Mouse (Mus musculus) midbrain, embryonic 12.5 days (tissue): ENCODE measurements around the gene AU022751. TPM values are rescaled to one million over a fixed set of nuclear protein-coding genes. Genes with fewer than 3 reads are reported as not detected.
"Not testable (repeated sequence)": the region's sequence is repeated elsewhere in the genome, so short reads cannot be mapped to it uniquely, and the experiment has no call there.

Experiments used
- ATAC-seq: fragments of 200-750 bp; cut with Nextera tagmentation; 2 replicates; pipeline ENCODE4 v1.8.0; 2017; ENCODE audit warnings: low read depth, moderate TSS enrichment, moderate library complexity; ENCODE audit not compliant: low FRiP score
- H3K27ac ChIP-seq: fragments of 300-500 bp; sonication (generic); replicated peaks from 2 replicates; pipeline ENCODE4 v1.5.1; 2016; ENCODE audit warnings: mild to moderate bottlenecking
- H3K27me3 ChIP-seq: fragments of 300-500 bp; sonication (generic); 2 replicates; pipeline ENCODE4 v1.6.1; 2016; ENCODE audit warnings: mild to moderate bottlenecking
- H3K36me3 ChIP-seq: fragments of 300-500 bp; sonication (generic); 2 replicates; pipeline ENCODE4 v1.6.1; 2016
- H3K4me1 ChIP-seq: fragments of 300-500 bp; sonication (generic); 2 replicates; pipeline ENCODE4 v1.6.1; 2016
- H3K4me2 ChIP-seq: fragments of 300-500 bp; sonication (generic); replicated peaks from 2 replicates; pipeline ENCODE4 v1.6.1; 2016; ENCODE audit warnings: mild to moderate bottlenecking, moderate library complexity
- H3K4me3 ChIP-seq: fragments of 300-500 bp; sonication (generic); 2 replicates; pipeline ENCODE4 v1.5.1; 2016; ENCODE audit warnings: mild to moderate bottlenecking
- H3K9ac ChIP-seq: fragments of 300-500 bp; sonication (generic); replicated peaks from 2 replicates; pipeline ENCODE4 v1.6.1; 2016; ENCODE audit warnings: mild to moderate bottlenecking, moderate library complexity
- H3K9me3 ChIP-seq: fragments of 300-500 bp; sonication (generic); 2 replicates; pipeline ENCODE4 v1.6.1; 2016; ENCODE audit warnings: mild to moderate bottlenecking
- WGBS: fragments of 180-500 bp; shearing (Covaris S2); methylation state at CpG from one replicate; pipeline ENCODE4 v1.1.7; 2016; 5-methylcytosine and 5-hydroxymethylcytosine counted together
- microRNA-seq: library from miRNA; unstranded; fragments of <30 nt; microRNA quantifications from one replicate; pipeline ENCODE4, GENCODE M21; 2017
- polyA plus RNA-seq: library from polyadenylated mRNA; unstranded; fragments of >200 nt; fragmentation: Nextera tagmentation; extraction: Ambion mirVana; gene quantifications from 2 replicates; pipeline ENCODE4 v1.2.1, GENCODE M21; 2016

The AU022751 gene
- not detected in 2 replicates for polyA plus RNA-seq

- 87% methylated on average over 39 of the region's 39 CpGs for WGBS
- H3K4me3 ChIP-seq: no peak within 1 kb of the TSS
- H3K36me3 ChIP-seq: peaks cover 2% of the 10 kb centered on the region; the same call in 1 of the 2 replicates
- peaks cover 19% of the 10 kb centered on the region for H3K9me3 ChIP-seq
- no peak for ATAC-seq
- no peaks in the 10 kb centered on the region for H3K27me3 ChIP-seq
- H3K27ac ChIP-seq: no peak within 1 kb of the TSS
- no peak within 1 kb of the TSS for H3K4me2 ChIP-seq
- H3K4me1 ChIP-seq: no peaks in the 10 kb centered on the region
- no peak within 1 kb of the TSS for H3K9ac ChIP-seq
These were observed at the start of gene AU022751 for GRCm38 (mm10) chrX:6082954-6083680. AU022751 (minus strand) TSS chrX:6083419.

GRCm38 (mm10) chrX:6091996-6092757 is 9.0 kb upstream of the AU022751 start:
- H3K4me2 ChIP-seq: peak overlapping the region; percentile 51
- peak; percentile 98 for ATAC-seq
- no peaks in the 10 kb centered on the region for H3K9me3 ChIP-seq
- no peaks in the 10 kb centered on the region for H3K4me1 ChIP-seq
- 12% methylated on average over 30 of the region's 30 CpGs for WGBS
- no peaks in the 10 kb centered on the region for H3K36me3 ChIP-seq
- H3K27me3 ChIP-seq: no peaks in the 10 kb centered on the region
- peak overlapping the region; percentile 31 for H3K27ac ChIP-seq
- peak overlapping the region; percentile 41 for H3K9ac ChIP-seq
- peak overlapping the region; percentile 48 for H3K4me3 ChIP-seq

GRCm38 (mm10) chrX:6091547-6091946 is 8.3 kb upstream of the AU022751 start:
- no peaks in the 10 kb centered on the region for H3K27me3 ChIP-seq
- peak overlapping the region; percentile 48 for H3K4me3 ChIP-seq
- H3K9me3 ChIP-seq: no peaks in the 10 kb centered on the region
- H3K27ac ChIP-seq: peak overlapping the region; percentile 31
- no peaks in the 10 kb centered on the region for H3K4me1 ChIP-seq
- peak; percentile 47; the same call in 1 of the 2 replicates for ATAC-seq
- H3K9ac ChIP-seq: peak overlapping the region; percentile 41
- no peaks in the 10 kb centered on the region for H3K36me3 ChIP-seq
- peak overlapping the region; percentile 51 for H3K4me2 ChIP-seq
- WGBS: 23% methylated on average over 12 of the region's 12 CpGs

GRCm38 (mm10) chrX:6061563-6061962 is 21.7 kb downstream of the AU022751 start:
- no peak overlapping the region for H3K4me2 ChIP-seq
- H3K27me3 ChIP-seq: no peaks in the 10 kb centered on the region
- no peaks in the 10 kb centered on the region for H3K9me3 ChIP-seq
- H3K4me3 ChIP-seq: no peak overlapping the region
- WGBS: 94% methylated on average over 1 of the region's 1 CpGs
- H3K27ac ChIP-seq: no peak overlapping the region
- no peak overlapping the region for H3K9ac ChIP-seq
- H3K4me1 ChIP-seq: no peaks in the 10 kb centered on the region
- H3K36me3 ChIP-seq: no peaks in the 10 kb centered on the region
- ATAC-seq: no peak

- Histone ChIP-seq H3K4me3 (peak overlapping the region; percentile 42), H3K27ac (peak overlapping the region; percentile 56; the same call in 1 of the 2 replicates), H3K4me2 (peak overlapping the region; percentile 49)
- H3K9ac ChIP-seq, H3K27me3 ChIP-seq, H3K9me3 ChIP-seq, H3K4me1 ChIP-seq, H3K36me3 ChIP-seq: not testable (repeated sequence)
- peak; percentile 61 for ATAC-seq
- WGBS: 21% methylated on average over 5 of the region's 60 CpGs
These were observed 35.1 kb downstream of the AU022751 start for GRCm38 (mm10) chrX:6047936-6048614.

GRCm38 (mm10) chrX:6047066-6047935 is 35.9 kb downstream of the AU022751 start, which contains the start of gene Nudt11:
Nudt11 (plus strand) TSS chrX:6047453.
- H3K27me3 ChIP-seq, H3K9ac ChIP-seq, H3K36me3 ChIP-seq, H3K9me3 ChIP-seq, H3K4me1 ChIP-seq: not testable (repeated sequence)
- H3K4me3 ChIP-seq: peak within 1 kb of the TSS; percentile 42
- ATAC-seq: peak; percentile 89
- peak within 1 kb of the TSS; percentile 49 for H3K4me2 ChIP-seq
- peak within 1 kb of the TSS; percentile 56; the same call in 1 of the 2 replicates for H3K27ac ChIP-seq
- WGBS: no CpG with 5 or more reads among the region's 121 CpGs

Small RNA genes within 50 kb of the gene (microRNA-seq; reads per million reads assigned to microRNA genes)
- not detected for gene Gm27360

Other genes starting within 250 kb of the AU022751 start
- gene Nudt11, start 36.0 kb downstream of the AU022751 start, polyA plus RNA-seq: 11.7 and 14.3 TPM in 2 replicates
- 32.1 and 35.3 TPM in 2 replicates for gene Nudt10, start 89.6 kb upstream of the AU022751 start, polyA plus RNA-seq
- gene Bmp15, start 237.3 kb upstream of the AU022751 start, polyA plus RNA-seq: 0.09 and 0.21 TPM in 2 replicates